Mouse (Mus musculus): ENCODE measurements around the gene Dnm2. TPM values are rescaled to one million over a fixed set of nuclear protein-coding genes. Genes with fewer than 3 reads are reported as not detected.

Gene Dnm2
- 9.2 TPM for polyA plus RNA-seq (2014; fragmentation: Illumina TruSeq; extraction: RNeasy Lipid Tissue Mini Kit (QIAGEN cat#74804); ENCODE audit: low read depth, low replicate concordance)

DNA sequence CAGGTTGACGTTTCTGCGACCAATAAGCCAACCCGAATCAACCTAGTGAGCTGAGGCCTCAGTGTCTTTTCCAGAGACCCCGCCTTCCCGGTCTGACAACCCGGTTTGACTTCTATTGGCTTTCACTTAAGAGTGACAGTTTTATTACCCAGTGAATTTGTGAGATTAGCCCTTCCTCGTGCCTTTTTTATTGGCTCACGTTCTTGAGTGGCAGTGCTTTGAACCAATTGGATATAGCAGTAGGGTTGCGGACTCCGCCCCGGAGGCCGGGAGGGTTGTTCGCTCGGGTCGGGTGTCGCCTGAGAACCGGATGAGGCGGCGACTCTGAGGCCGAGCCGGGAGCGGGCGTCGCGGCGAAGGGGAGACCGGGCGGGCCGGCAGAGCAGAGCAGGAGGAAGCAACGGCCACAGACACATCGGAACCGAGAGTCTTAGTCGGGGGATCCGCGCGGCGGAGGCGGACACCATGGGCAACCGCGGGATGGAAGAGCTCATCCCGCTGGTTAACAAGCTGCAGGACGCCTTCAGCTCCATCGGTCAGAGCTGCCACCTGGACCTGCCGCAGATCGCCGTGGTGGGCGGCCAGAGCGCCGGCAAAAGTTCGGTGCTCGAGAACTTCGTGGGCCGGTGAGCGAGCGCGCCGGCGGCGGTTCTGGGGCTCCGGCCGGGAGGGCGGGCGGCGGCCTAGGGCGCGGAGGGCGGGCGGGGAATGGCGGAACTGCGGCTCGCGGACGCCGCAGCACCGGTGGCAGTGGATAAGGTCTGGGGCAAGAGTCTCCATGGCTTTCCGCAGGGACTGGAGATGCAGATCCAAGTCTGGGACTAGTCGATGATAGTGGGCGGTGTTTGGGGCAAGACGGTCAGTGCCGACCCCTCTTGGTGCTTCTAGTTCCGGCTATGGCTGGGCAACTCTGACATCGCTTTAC, at the start of gene Dnm2:
TSS of gene Dnm2 (plus strand) at position 278 of the 925 bp plus-strand sequence.

DNA sequence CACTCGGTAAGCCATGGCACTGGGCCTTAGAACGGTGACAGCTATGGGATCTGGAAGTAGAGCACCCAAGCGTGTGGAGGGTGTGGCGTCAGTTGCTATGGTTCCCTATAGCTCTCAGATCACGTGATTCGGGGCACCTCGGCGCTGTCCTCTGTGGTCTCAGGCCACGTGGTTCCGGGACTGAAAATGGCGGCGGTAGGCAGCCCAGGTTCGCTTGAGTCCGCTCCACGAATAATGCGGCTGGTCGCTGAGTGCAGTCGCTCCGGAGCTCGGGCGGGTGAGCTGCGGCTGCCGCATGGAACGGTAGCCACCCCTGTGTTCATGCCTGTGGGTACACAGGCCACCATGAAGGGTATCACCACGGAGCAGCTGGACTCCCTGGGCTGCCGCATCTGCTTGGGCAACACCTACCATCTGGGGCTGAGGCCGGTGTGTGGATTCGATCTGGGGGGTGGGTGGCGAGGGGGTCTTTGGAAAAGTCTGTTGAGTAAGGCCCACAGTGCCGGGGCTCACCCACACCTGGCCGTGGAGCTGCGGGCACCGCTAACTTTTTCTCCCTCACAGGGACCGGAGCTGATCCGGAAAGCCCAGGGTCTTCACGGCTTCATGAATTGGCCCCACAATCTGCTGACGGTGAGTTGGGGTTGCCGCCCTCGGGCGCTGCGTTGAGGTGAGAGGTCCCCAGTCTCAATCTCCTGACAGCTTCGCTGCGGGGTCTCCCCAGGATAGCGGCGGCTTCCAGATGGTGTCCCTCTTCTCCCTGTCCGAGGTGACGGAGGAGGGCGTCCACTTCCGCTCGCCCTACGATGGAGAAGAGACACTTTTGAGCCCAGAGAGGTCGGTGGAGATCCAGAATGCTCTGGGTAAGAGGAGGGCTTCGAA, 12.8 kb upstream of the Dnm2 start, which contains the start of gene Qtrt1:
TSS of gene Qtrt1 (plus strand) at position 169 of the 882 bp plus-strand sequence.

DNA sequence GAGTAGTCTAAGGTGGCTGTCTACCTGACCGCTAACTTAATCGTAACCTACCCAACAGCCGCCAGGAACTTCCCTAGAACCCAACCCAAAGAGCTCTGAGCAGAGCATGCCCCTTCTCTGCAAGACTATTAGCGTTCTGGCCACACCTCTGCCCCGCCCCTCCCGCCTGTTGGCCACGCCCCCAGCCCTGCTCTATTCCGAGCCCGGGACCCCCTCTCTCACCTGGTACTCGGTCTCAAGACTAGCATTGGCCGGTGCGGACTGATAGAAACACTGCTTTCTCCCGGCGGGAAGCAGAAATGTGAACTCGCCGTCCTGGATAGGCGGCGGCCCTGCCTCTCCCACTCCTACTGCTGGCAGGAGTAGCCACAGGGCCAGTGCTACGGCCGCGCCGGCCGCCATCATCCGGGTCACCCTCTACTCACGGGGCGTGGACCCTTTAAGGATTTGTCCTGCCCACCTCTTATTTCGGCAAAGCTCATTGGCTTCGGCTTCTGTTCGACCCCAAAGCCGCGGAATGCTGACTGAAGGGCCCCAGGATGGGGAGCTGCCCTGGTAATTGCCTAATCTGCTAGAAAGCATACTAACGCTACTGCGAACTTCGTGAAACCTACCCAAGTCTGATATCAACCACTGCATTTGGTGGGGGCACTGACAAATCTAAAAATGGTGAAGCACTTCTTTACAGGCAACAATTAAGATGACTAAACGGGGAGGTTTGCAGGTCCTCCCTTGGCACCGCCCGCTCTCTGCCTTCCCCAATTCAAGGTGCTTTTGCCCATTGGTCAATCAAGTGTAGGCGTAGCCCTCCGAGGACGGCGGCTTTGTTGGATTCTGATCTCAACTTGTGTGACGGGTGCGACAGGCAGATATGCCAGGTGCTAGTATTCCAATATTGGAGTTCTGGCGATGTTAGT, 85.3 kb downstream of the Dnm2 start, which contains the start of gene Tmed1:
TSS of gene Tmed1 (minus strand) at position 481 of the 917 bp plus-strand sequence.

DNA sequence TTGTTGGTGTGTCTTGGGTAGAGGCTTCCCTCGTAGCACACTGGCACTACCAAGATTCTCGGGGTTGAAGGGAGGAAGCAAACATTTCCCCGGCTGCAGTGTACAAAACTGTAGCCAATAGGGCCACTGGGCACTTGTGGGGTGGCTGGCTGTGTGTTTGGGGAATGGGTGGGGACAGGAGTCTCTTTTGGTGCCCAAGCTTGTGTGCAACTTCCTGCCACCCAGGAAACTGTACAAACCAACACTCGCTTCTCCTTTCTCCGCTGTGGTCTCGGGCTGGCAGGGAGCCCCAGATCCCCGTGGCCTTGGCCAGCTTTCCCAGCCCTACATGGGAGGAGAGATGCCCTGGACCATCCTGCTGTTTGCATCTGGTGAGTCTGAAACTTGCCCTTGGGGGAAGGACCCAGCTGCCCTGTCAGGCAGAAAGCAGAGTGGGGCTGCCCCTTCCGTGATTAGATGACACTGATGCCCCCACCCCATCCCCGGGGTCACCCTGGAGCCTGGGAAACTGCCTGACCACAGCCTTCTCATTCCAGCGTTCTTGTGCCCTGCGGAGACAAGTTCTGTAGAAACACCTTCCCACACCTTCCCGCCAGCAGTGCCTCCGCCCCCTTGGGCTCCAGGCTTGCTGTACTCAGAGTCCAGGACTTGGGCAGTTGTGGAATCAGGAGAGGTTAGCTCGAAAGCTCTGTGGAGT, 101.4 kb downstream of the Dnm2 start, which contains the start of gene AB124611:
TSS of gene AB124611 (plus strand) at position 240 of the 697 bp plus-strand sequence.

DNA sequence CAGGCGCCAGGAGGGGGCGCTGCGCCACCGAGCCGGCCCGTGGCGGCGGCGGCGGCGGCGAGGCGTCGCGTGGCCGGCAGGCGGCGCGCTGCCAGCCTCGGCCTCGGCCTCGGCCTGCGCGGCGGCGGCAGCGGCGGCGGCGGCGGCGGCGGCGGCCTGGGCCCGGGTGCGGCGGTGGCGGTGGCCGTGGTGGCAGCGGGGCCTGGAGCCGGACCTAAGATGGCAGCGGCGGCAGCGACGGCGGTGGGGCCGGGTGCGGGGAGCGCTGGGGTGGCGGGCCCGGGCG, 122.0 kb downstream of the Dnm2 start, which contains the start of gene Carm1:
TSS of gene Carm1 (plus strand) at position 106 of the 286 bp plus-strand sequence.

Other genes with a start within 250 kb of the Dnm2 start
- gene Keap1, start 185.5 kb upstream of the Dnm2 start, polyA plus RNA-seq (2014; fragmentation: Illumina TruSeq; extraction: RNeasy Lipid Tissue Mini Kit (QIAGEN cat#74804); ENCODE audit: low read depth, low replicate concordance): 6.6 TPM
- gene S1pr5, start 176.5 kb upstream of the Dnm2 start, polyA plus RNA-seq (2014; fragmentation: Illumina TruSeq; extraction: RNeasy Lipid Tissue Mini Kit (QIAGEN cat#74804); ENCODE audit: low read depth, low replicate concordance): 2.5 TPM
- 2.4 TPM for gene Atg4d, start 159.6 kb upstream of the Dnm2 start, polyA plus RNA-seq (2014; fragmentation: Illumina TruSeq; extraction: RNeasy Lipid Tissue Mini Kit (QIAGEN cat#74804); ENCODE audit: low read depth, low replicate concordance)
- 2.3 TPM for gene Kri1, start 136.9 kb upstream of the Dnm2 start, polyA plus RNA-seq (2014; fragmentation: Illumina TruSeq; extraction: RNeasy Lipid Tissue Mini Kit (QIAGEN cat#74804); ENCODE audit: low read depth, low replicate concordance)
- 0.74 TPM for gene Cdkn2d, start 133.5 kb upstream of the Dnm2 start, polyA plus RNA-seq (2014; fragmentation: Illumina TruSeq; extraction: RNeasy Lipid Tissue Mini Kit (QIAGEN cat#74804); ENCODE audit: low read depth, low replicate concordance)
- gene Ap1m2, start 112.6 kb upstream of the Dnm2 start, polyA plus RNA-seq (2014; fragmentation: Illumina TruSeq; extraction: RNeasy Lipid Tissue Mini Kit (QIAGEN cat#74804); ENCODE audit: low read depth, low replicate concordance): not detected
- 3.2 TPM for gene Slc44a2, start 104.2 kb upstream of the Dnm2 start, polyA plus RNA-seq (2014; fragmentation: Illumina TruSeq; extraction: RNeasy Lipid Tissue Mini Kit (QIAGEN cat#74804); ENCODE audit: low read depth, low replicate concordance)
- 4.7 TPM for gene Ilf3, start 57.0 kb upstream of the Dnm2 start, polyA plus RNA-seq (2014; fragmentation: Illumina TruSeq; extraction: RNeasy Lipid Tissue Mini Kit (QIAGEN cat#74804); ENCODE audit: low read depth, low replicate concordance)
- gene Qtrt1, start 13.1 kb upstream of the Dnm2 start, polyA plus RNA-seq (2014; fragmentation: Illumina TruSeq; extraction: RNeasy Lipid Tissue Mini Kit (QIAGEN cat#74804); ENCODE audit: low read depth, low replicate concordance): not detected
- gene Tmed1, start 85.3 kb downstream of the Dnm2 start, polyA plus RNA-seq (2014; fragmentation: Illumina TruSeq; extraction: RNeasy Lipid Tissue Mini Kit (QIAGEN cat#74804); ENCODE audit: low read depth, low replicate concordance): 1.9 TPM
- 2.8 TPM for gene AB124611, start 101.3 kb downstream of the Dnm2 start, polyA plus RNA-seq (2014; fragmentation: Illumina TruSeq; extraction: RNeasy Lipid Tissue Mini Kit (QIAGEN cat#74804); ENCODE audit: low read depth, low replicate concordance)
- 2.6 TPM for gene Carm1, start 122.0 kb downstream of the Dnm2 start, polyA plus RNA-seq (2014; fragmentation: Illumina TruSeq; extraction: RNeasy Lipid Tissue Mini Kit (QIAGEN cat#74804); ENCODE audit: low read depth, low replicate concordance)
- gene Timm29, start 167.8 kb downstream of the Dnm2 start, polyA plus RNA-seq (2014; fragmentation: Illumina TruSeq; extraction: RNeasy Lipid Tissue Mini Kit (QIAGEN cat#74804); ENCODE audit: low read depth, low replicate concordance): 30.6 TPM
- 7.8 TPM for gene Yipf2, start 167.9 kb downstream of the Dnm2 start, polyA plus RNA-seq (2014; fragmentation: Illumina TruSeq; extraction: RNeasy Lipid Tissue Mini Kit (QIAGEN cat#74804); ENCODE audit: low read depth, low replicate concordance)
- 2.7 TPM for gene Smarca4, start 191.3 kb downstream of the Dnm2 start, polyA plus RNA-seq (2014; fragmentation: Illumina TruSeq; extraction: RNeasy Lipid Tissue Mini Kit (QIAGEN cat#74804); ENCODE audit: low read depth, low replicate concordance)

Measured in liver, adult 10 weeks (tissue).